Mouse (Mus musculus): ENCODE results near the gene Mfap4.

Gene Mfap4

GRCm38 (mm10) chr11:61484613-61485540 lies at the start of gene Mfap4:
Gene Mfap4, plus strand, starts transcription at chr11:61485431.
- peak in 1 of 2 experiments; percentile 73 for DNase-seq (ENCODE audit: low spot score in 2 of 2)

- no peak for DNase-seq (ENCODE audit: low spot score in 2 of 2)
Measured at GRCm38 (mm10) chr11:61436298-61436697, 48.9 kb upstream of the Mfap4 start.

GRCm38 (mm10) chr11:61439170-61439569 lies 46.1 kb upstream of the Mfap4 start:
- no peak for DNase-seq (ENCODE audit: low spot score in 2 of 2)

GRCm38 (mm10) chr11:61440416-61440815 lies 44.8 kb upstream of the Mfap4 start:
- DNase-seq (ENCODE audit: low spot score in 2 of 2) = no peak

GRCm38 (mm10) chr11:61441670-61442069 lies 43.6 kb upstream of the Mfap4 start:
- no peak for DNase-seq (ENCODE audit: low spot score in 2 of 2)

GRCm38 (mm10) chr11:61443807-61444206 lies 41.4 kb upstream of the Mfap4 start:
- no peak for DNase-seq (ENCODE audit: low spot score in 2 of 2)

- no peak for DNase-seq (ENCODE audit: low spot score in 2 of 2)
Measured at GRCm38 (mm10) chr11:61447296-61447695, 37.9 kb upstream of the Mfap4 start.

- peak in 1 of 2 experiments; percentile 62 for DNase-seq (ENCODE audit: low spot score in 2 of 2)
Measured at GRCm38 (mm10) chr11:61448041-61448440, 37.2 kb upstream of the Mfap4 start.

GRCm38 (mm10) chr11:61448599-61449225 lies 36.5 kb upstream of the Mfap4 start:
- DNase-seq (ENCODE audit: low spot score in 2 of 2) = peak in 1 of 2 experiments; percentile 29

- DNase-seq (ENCODE audit: low spot score in 2 of 2) = peak; percentile 21 to 32
Measured at GRCm38 (mm10) chr11:61449499-61450292, 35.5 kb upstream of the Mfap4 start.

- DNase-seq (ENCODE audit: low spot score in 2 of 2) = no peak
Measured at GRCm38 (mm10) chr11:61464071-61464470, 21.2 kb upstream of the Mfap4 start.

- no peak for DNase-seq (ENCODE audit: low spot score in 2 of 2)
Measured at GRCm38 (mm10) chr11:61465422-61465821, 19.8 kb upstream of the Mfap4 start.

- DNase-seq (ENCODE audit: low spot score in 2 of 2) = no peak
Measured at GRCm38 (mm10) chr11:61468534-61468933, 16.7 kb upstream of the Mfap4 start.

- no peak for DNase-seq (ENCODE audit: low spot score in 2 of 2)
Measured at GRCm38 (mm10) chr11:61469317-61469917, 15.8 kb upstream of the Mfap4 start.

GRCm38 (mm10) chr11:61470880-61471279 lies 14.4 kb upstream of the Mfap4 start:
- no peak for DNase-seq (ENCODE audit: low spot score in 2 of 2)

GRCm38 (mm10) chr11:61473630-61474029 lies 11.6 kb upstream of the Mfap4 start:
- no peak for DNase-seq (ENCODE audit: low spot score in 2 of 2)

GRCm38 (mm10) chr11:61476786-61477382 lies 8.3 kb upstream of the Mfap4 start:
- no peak for DNase-seq (ENCODE audit: low spot score in 2 of 2)

GRCm38 (mm10) chr11:61477566-61478508 lies 7.4 kb upstream of the Mfap4 start:
- DNase-seq (ENCODE audit: low spot score in 2 of 2) = no peak

GRCm38 (mm10) chr11:61478788-61479187 lies 6.4 kb upstream of the Mfap4 start:
- no peak for DNase-seq (ENCODE audit: low spot score in 2 of 2)

All from cerebellum, postnatal 4 days (tissue).